ENCODE assay signal across 19 mouse cellular contexts in the genomic region with DNA sequence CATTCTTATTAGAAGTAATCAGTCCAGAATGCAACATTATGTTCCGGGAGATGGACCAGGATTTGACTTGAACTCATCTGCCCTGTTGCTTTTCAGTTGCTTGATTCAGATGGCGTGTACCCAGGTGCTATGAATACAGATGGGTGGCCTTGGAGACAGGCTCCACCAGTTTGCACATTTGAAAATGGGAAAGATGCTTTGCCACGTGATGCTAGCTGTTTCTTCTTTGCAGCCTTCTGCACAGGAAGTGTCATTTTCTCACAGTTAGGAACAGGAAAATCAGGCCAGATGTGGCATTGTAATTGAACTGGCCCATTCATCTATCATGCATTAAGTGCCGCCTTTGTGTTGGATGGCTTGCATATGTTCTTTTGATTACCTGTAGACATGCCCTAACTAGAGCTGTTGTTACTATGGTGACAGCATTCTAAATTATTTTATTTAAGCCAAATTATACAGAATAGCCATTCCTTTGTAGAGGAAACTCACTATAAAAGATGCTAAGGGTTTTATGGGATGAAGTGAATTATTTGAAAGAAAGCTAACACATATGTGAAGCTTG. TPM values are rescaled to one million over a fixed set of nuclear protein-coding genes. Genes with fewer than 3 reads are reported as not detected.
DNase-seq lines count a peak whose midpoint lies in the region; ATAC-seq and TF ChIP-seq lines count a peak whose summit lies in the region.
"Had no signal": no experiment of that assay in that cellular context is flagged by ENCODE, and none has a peak within 500 bp of the region (broad histone marks: within the 10 kb centered on the region; RNA-seq: fewer than 3 reads in every experiment).

No protein-coding gene starts in this region.

- no peak overlapping the region for H3K4me3 ChIP-seq in forebrain, embryonic 12.5 days (replicated peaks)
- no peak overlapping the region for H3K4me3 ChIP-seq in forebrain, embryonic 11.5 days (ENCODE audit: low read depth, low read length)
- H3K4me3 ChIP-seq in layer of hippocampus, adult 2 months, result no peak overlapping the region
- no peak overlapping the region for H3K4me3 ChIP-seq in neural tube, embryonic 14.5 days (ENCODE audit: low read depth, low read length)
- H3K4me3 ChIP-seq in midbrain, postnatal 0 days (ENCODE audit: low read depth, low read length), result no peak overlapping the region
- H3K4me3 ChIP-seq: embryonic facial prominence, embryonic 13.5 days; heart, adult 2 months; limb, embryonic 12.5 days; liver, embryonic 15.5 days had no signal

- TF ChIP-seq CTCF in layer of hippocampus, adult 2 months (conservative IDR thresholded peaks at IDR 0.05), result no peak
- no peak for TF ChIP-seq CTCF in midbrain, postnatal 0 days (IDR thresholded peaks at IDR 0.05)

- H3K9me3 ChIP-seq in forebrain, embryonic 12.5 days, result no peaks in the 10 kb centered on the region
- H3K9me3 ChIP-seq in forebrain, embryonic 11.5 days (ENCODE audit: control insufficient read depth, low read length), result no peaks in the 10 kb centered on the region
- H3K9me3 ChIP-seq in neural tube, embryonic 14.5 days (ENCODE audit: control insufficient read depth, low read length), result no peaks in the 10 kb centered on the region
- no peaks in the 10 kb centered on the region for H3K9me3 ChIP-seq in midbrain, postnatal 0 days (ENCODE audit: low read length)
- H3K9me3 ChIP-seq: embryonic facial prominence, embryonic 13.5 days; limb, embryonic 12.5 days; liver, embryonic 15.5 days had no signal

- ATAC-seq in forebrain, embryonic 12.5 days (ENCODE audit: low FRiP score), result no peak
- no peak for ATAC-seq in forebrain, embryonic 11.5 days (replicated peaks; ENCODE audit: low FRiP score)
- 0 out of 2 replicates have a peak, but pooled peaks have one; percentile 32 for ATAC-seq in neural tube, embryonic 14.5 days (ENCODE audit: low read depth)
- no peak for ATAC-seq in midbrain, postnatal 0 days (ENCODE audit: low FRiP score)
- no peak for ATAC-seq in erythroblast, adult 5-6 weeks (replicated peaks; ENCODE audit: low FRiP score, poor library complexity, severe bottlenecking)
- ATAC-seq: CD4-positive, CD25-positive, alpha-beta regulatory T cell, adult 4 months had no signal

- no peaks in the 10 kb centered on the region for H3K27me3 ChIP-seq in forebrain, embryonic 12.5 days
- H3K27me3 ChIP-seq in forebrain, embryonic 11.5 days (ENCODE audit: control insufficient read depth, insufficient read depth, low read length), result no peaks in the 10 kb centered on the region
- H3K27me3 ChIP-seq in neural tube, embryonic 14.5 days (ENCODE audit: control insufficient read depth, insufficient read depth, low read length), result no peaks in the 10 kb centered on the region
- no peaks in the 10 kb centered on the region for H3K27me3 ChIP-seq in midbrain, postnatal 0 days (ENCODE audit: insufficient read depth, low read length)
- H3K27me3 ChIP-seq: embryonic facial prominence, embryonic 13.5 days; limb, embryonic 12.5 days; liver, embryonic 15.5 days had no signal

- peaks cover 30% of the 10 kb centered on the region for H3K4me1 ChIP-seq in forebrain, embryonic 12.5 days
- H3K4me1 ChIP-seq in forebrain, embryonic 11.5 days (replicated peaks; ENCODE audit: control insufficient read depth, insufficient read depth, low read length), result peaks cover 3% of the 10 kb centered on the region; the same call in 1 of the 2 replicates
- H3K4me1 ChIP-seq in neural tube, embryonic 14.5 days (ENCODE audit: control insufficient read depth, insufficient read depth, low read length), result no peaks in the 10 kb centered on the region
- H3K4me1 ChIP-seq in midbrain, postnatal 0 days (ENCODE audit: insufficient read depth, low read length), result no peaks in the 10 kb centered on the region
- H3K4me1 ChIP-seq: liver, embryonic 15.5 days had no signal

- peaks cover 33% of the 10 kb centered on the region for H3K36me3 ChIP-seq in forebrain, embryonic 12.5 days (replicated peaks)
- no peaks in the 10 kb centered on the region for H3K36me3 ChIP-seq in forebrain, embryonic 11.5 days (ENCODE audit: control insufficient read depth, insufficient read depth, low read length)
- 0 out of 2 replicates have a peak, but pooled peaks cover 4% of the 10 kb centered on the region for H3K36me3 ChIP-seq in neural tube, embryonic 14.5 days (ENCODE audit: control insufficient read depth, insufficient read depth, low read length)
- peaks cover 19% of the 10 kb centered on the region; the same call in 1 of the 2 replicates for H3K36me3 ChIP-seq in midbrain, postnatal 0 days (ENCODE audit: insufficient read depth, low read length)
- H3K36me3 ChIP-seq: liver, embryonic 15.5 days had no signal

- WGBS in forebrain, embryonic 12.5 days, result 58% methylated on average over 4 of the region's 4 CpGs
- WGBS in forebrain, embryonic 11.5 days, result 71% methylated on average over 4 of the region's 4 CpGs
- 48% methylated on average over 4 of the region's 4 CpGs for WGBS in neural tube, embryonic 14.5 days
- 54% methylated on average over 4 of the region's 4 CpGs for WGBS in midbrain, postnatal 0 days

- DNase-seq in forebrain, embryonic 11.5 days (ENCODE audit: low spot score), result no peak
- DNase-seq in layer of hippocampus, adult 2 months (ENCODE audit: low spot score in 2 of 2), result peak in 1 of 2 experiments; percentile 37
- no peak for DNase-seq in layer of hippocampus, postnatal 36 days
- no peak for DNase-seq in neural tube, embryonic 10.5 days (ENCODE audit: extremely low spot score, low spot score)
- DNase-seq in midbrain, postnatal 0 days (ENCODE audit: low spot score), result peak; percentile 24
- DNase-seq: cerebellum, adult 9-11 months; heart, adult 2 months; kidney, adult 8-10 months; kidney, postnatal 36 days; lung, postnatal 10 days; right cerebral cortex, postnatal 4 days; thymus, postnatal 25 days had no signal

- H3K27ac ChIP-seq in forebrain, embryonic 12.5 days, result peak overlapping the region; percentile 32; the same call in 1 of the 2 replicates
- no peak overlapping the region for H3K27ac ChIP-seq in forebrain, embryonic 11.5 days (ENCODE audit: low read depth, low read length)
- peak overlapping the region; percentile 15; the same call in 1 of the 2 replicates for H3K27ac ChIP-seq in layer of hippocampus, adult 2 months
- no peak overlapping the region for H3K27ac ChIP-seq in neural tube, embryonic 14.5 days (ENCODE audit: low read depth, low read length)
- peak overlapping the region; percentile 4; the same call in 1 of the 2 replicates for H3K27ac ChIP-seq in midbrain, postnatal 0 days (ENCODE audit: low read depth, low read length)
- H3K27ac ChIP-seq: embryonic facial prominence, embryonic 13.5 days; heart, adult 2 months; limb, embryonic 12.5 days; liver, embryonic 15.5 days had no signal

- no peak overlapping the region for H3K4me2 ChIP-seq in forebrain, embryonic 12.5 days
- H3K4me2 ChIP-seq in forebrain, embryonic 11.5 days (ENCODE audit: low read depth, low read length, severe bottlenecking), result no peak overlapping the region
- no peak overlapping the region for H3K4me2 ChIP-seq in neural tube, embryonic 14.5 days (ENCODE audit: low read depth, low read length)
- no peak overlapping the region for H3K4me2 ChIP-seq in midbrain, postnatal 0 days (ENCODE audit: low read depth, low read length, poor library complexity, severe bottlenecking)
- H3K4me2 ChIP-seq: embryonic facial prominence, embryonic 13.5 days; limb, embryonic 12.5 days; liver, embryonic 15.5 days had no signal

- H3K9ac ChIP-seq in forebrain, embryonic 12.5 days, result no peak overlapping the region
- no peak overlapping the region for H3K9ac ChIP-seq in forebrain, embryonic 11.5 days (ENCODE audit: low read length)
- no peak overlapping the region for H3K9ac ChIP-seq in neural tube, embryonic 14.5 days (replicated peaks; ENCODE audit: low read depth, low read length)
- no peak overlapping the region for H3K9ac ChIP-seq in midbrain, postnatal 0 days (replicated peaks; ENCODE audit: low read length, poor library complexity, severe bottlenecking)
- H3K9ac ChIP-seq: embryonic facial prominence, embryonic 13.5 days; limb, embryonic 12.5 days; liver, embryonic 15.5 days had no signal

RNA-seq across cellular contexts. Expression of gene Parp11, which starts 20.2 kb away (rescaled TPM):
- polyA plus RNA-seq in forebrain, embryonic 12.5 days (2016; fragmentation: Nextera tagmentation; extraction: Ambion mirVana), result 69.2 and 75.3 TPM in 2 replicates
- polyA plus RNA-seq in forebrain, embryonic 11.5 days (2014; fragmentation: Nextera tagmentation; extraction: Ambion mirVana), result 59.2 and 60.7 TPM in 2 replicates
- total RNA-seq in layer of hippocampus, adult 2 months (2021), result 10 to 100 TPM; 35.4 to 35.8 TPM
- total RNA-seq in layer of hippocampus, postnatal 36 days (2021), result 10 to 100 TPM; 32.1 to 40.1 TPM
- polyA plus RNA-seq in neural tube, embryonic 14.5 days (2014; fragmentation: Nextera tagmentation; extraction: Ambion mirVana), result 89.3 and 90.8 TPM in 2 replicates
- total RNA-seq in midbrain, postnatal 0 days (2014; rRNA removed), result 68.5 and 73.2 TPM in 2 replicates
- 51.5 and 57.2 TPM in 2 replicates for polyA plus RNA-seq in midbrain, postnatal 0 days (2015; fragmentation: Nextera tagmentation; extraction: Ambion mirVana)
- total RNA-seq in erythroblast, adult 5-6 weeks (2015; ENCODE audit: low replicate concordance), result 4.0 and 15.0 TPM in 2 replicates
- 24.2 and 25.0 TPM in 2 replicates for total RNA-seq in erythroblast, adult 5-6 weeks (2017; ENCODE audit: low replicate concordance)

Comparison
In these comparisons a context has a peak if more than half of its experiments do, and no peak if none do; other contexts are left out.
1. H3K27ac ChIP-seq: peak in forebrain, embryonic 12.5 days (single experiment), layer of hippocampus, adult 2 months (single experiment) and midbrain, postnatal 0 days (single experiment); none in forebrain, embryonic 11.5 days (single experiment) and neural tube, embryonic 14.5 days (single experiment).